Mouse (Mus musculus) kidney, adult 2 months (tissue): ENCODE measurements at regions not wholly inside any gene's neighbourhood (a gene's known extent, or its start where the extent isn't known, plus 50 kb on each side); places are given as distances from the start of the nearest gene placed in this dataset.

Experiments
- CTCF ChIP-seq: fragments of 200-500 bp; conservative IDR thresholded peaks from 2 replicates; pipeline ENCODE4 v1.5.1; 2011; ENCODE audit warnings: low read depth, mild to moderate bottlenecking, control low read depth, low read length, moderate library complexity, mixed read lengths; ENCODE audit not compliant: insufficient read depth, insufficient read length
- POLR2A ChIP-seq: fragments of 200-500 bp; IDR thresholded peaks from one replicate; pipeline ENCODE4 v1.6.1; 2011; ENCODE audit warnings: low read depth, low read length, control low read depth

DNA sequence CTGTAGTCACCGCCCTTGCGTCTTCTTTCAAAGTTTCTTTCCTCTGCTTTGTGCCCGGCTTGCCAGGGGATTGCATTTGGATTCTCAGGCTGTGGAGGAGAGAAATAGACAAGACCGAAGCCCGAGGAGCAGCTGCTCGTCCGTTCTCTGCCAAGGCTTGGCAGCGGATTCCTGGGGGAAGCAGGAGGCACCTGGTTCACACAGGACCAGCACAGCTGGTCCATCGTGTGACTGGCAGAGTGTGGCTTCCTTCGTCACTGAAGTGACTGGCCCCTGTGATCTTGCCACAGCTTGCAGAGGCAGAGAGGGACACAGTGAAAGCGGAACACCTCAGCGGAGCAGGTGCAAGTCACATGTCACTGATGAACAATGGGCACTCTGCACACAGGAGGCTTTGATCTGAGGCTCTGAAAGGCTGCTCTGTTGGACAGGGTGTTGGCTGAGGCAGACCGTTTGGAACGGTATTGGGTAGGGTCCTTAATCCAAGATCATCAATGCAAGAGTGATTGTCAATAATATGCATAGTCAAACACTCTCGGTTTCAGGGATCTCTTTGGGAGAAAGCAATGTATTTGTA is 214.5 kb downstream of the Rnf144b start:
- TF ChIP-seq CTCF (no peak), POLR2A (no peak)
